Mouse (Mus musculus) thymus, postnatal 0 days (tissue): Measurements from ENCODE around the gene Cdc26. TPM values are rescaled to one million over a fixed set of nuclear protein-coding genes. Genes with fewer than 3 reads are reported as not detected.

Source experiments
- DNase-seq: peaks from one replicate; pipeline ENCODE4 v3.0.0-alpha.2; 2015; ENCODE audit warnings: low spot score
- polyA plus RNA-seq: library from polyadenylated mRNA; unstranded; fragments of >200 nt; fragmentation: Nextera tagmentation; extraction: Ambion mirVana; gene quantifications from 2 replicates; pipeline ENCODE4 v1.2.1, GENCODE M21; 2015

Gene Cdc26
- 169 and 172 TPM in 2 replicates for polyA plus RNA-seq

- DNase-seq = peak; percentile 99
These were observed at the start of gene Cdc26, which contains the start of gene Prpf4 for GRCm38 (mm10) chr4:62408601-62409282. Gene Cdc26 (minus strand): TSS chr4:62408642. Gene Prpf4 (plus strand): TSS chr4:62408797.

- DNase-seq = peak; percentile 53
These were observed 46.6 kb upstream of the Cdc26 start for GRCm38 (mm10) chr4:62454995-62455394.

- no peak for DNase-seq
These were observed 32.5 kb upstream of the Cdc26 start for GRCm38 (mm10) chr4:62440986-62441385.

- no peak for DNase-seq
These were observed 32.1 kb upstream of the Cdc26 start for GRCm38 (mm10) chr4:62440544-62440943.

- no peak for DNase-seq
These were observed 31.4 kb upstream of the Cdc26 start for GRCm38 (mm10) chr4:62439793-62440192.

GRCm38 (mm10) chr4:62437871-62438270 lies 29.4 kb upstream of the Cdc26 start:
- no peak for DNase-seq

GRCm38 (mm10) chr4:62437256-62437778 lies 28.9 kb upstream of the Cdc26 start:
- no peak for DNase-seq

- no peak for DNase-seq
These were observed 26.6 kb upstream of the Cdc26 start, which contains the start of gene Rnf183 for GRCm38 (mm10) chr4:62435081-62435480. Gene Rnf183 (minus strand): TSS chr4:62435252.

GRCm38 (mm10) chr4:62433939-62434870 lies 25.8 kb upstream of the Cdc26 start:
- no peak for DNase-seq

GRCm38 (mm10) chr4:62431522-62431921 lies 23.1 kb upstream of the Cdc26 start:
- no peak for DNase-seq

- DNase-seq = no peak
These were observed 22.2 kb upstream of the Cdc26 start for GRCm38 (mm10) chr4:62430678-62431077.

- no peak for DNase-seq
These were observed 21.2 kb upstream of the Cdc26 start for GRCm38 (mm10) chr4:62429616-62430015.

GRCm38 (mm10) chr4:62427978-62428758 lies 19.7 kb upstream of the Cdc26 start:
- no peak for DNase-seq

GRCm38 (mm10) chr4:62425891-62426290 lies 17.4 kb upstream of the Cdc26 start:
- DNase-seq = no peak

GRCm38 (mm10) chr4:62419091-62419490 lies 10.6 kb upstream of the Cdc26 start:
- no peak for DNase-seq

GRCm38 (mm10) chr4:62418448-62418847 lies 10.0 kb upstream of the Cdc26 start:
- no peak for DNase-seq

- DNase-seq = no peak
These were observed 3.2 kb upstream of the Cdc26 start for GRCm38 (mm10) chr4:62411606-62412005.

- no peak for DNase-seq
These were observed 1.9 kb upstream of the Cdc26 start for GRCm38 (mm10) chr4:62410325-62410724.

- DNase-seq = no peak
These were observed 1.2 kb upstream of the Cdc26 start for GRCm38 (mm10) chr4:62409615-62410014.

GRCm38 (mm10) chr4:62407730-62408582 lies 486 bp downstream of the Cdc26 start:
- peak; percentile 75 for DNase-seq
